Mouse (Mus musculus): ENCODE results near the gene Tmem222.
A peak's percentile ranks its signal among the peaks of the same experiment; 100 is the strongest.

Tmem222 gene

GRCm38 (mm10) chr4:133217641-133218040, 60.0 kb downstream of the Tmem222 start:
- peak in 1 of 2 experiments; percentile 44 for DNase-seq (ENCODE audit: low spot score in 2 of 2)

All from urinary bladder, postnatal 36 days (tissue).